Mouse (Mus musculus) embryonic facial prominence, embryonic 10.5 days (tissue): ENCODE results near the gene Cntn4. TPM values are rescaled to one million over a fixed set of nuclear protein-coding genes. Genes with fewer than 3 reads are reported as not detected.

Experiments used
- DNase-seq: peaks from one replicate; pipeline ENCODE4 v3.0.0-alpha.2; 2017; ENCODE audit warnings: low spot score
- H3K27ac ChIP-seq: fragments of 300-500 bp; sonication (generic); replicated peaks from 2 replicates; pipeline ENCODE4 v1.5.1; 2016; ENCODE audit warnings: mild to moderate bottlenecking
- H3K27me3 ChIP-seq: fragments of 300-500 bp; sonication (generic); replicated peaks from 2 replicates; pipeline ENCODE4 v1.6.1; 2016; ENCODE audit warnings: low read depth, mild to moderate bottlenecking; ENCODE audit not compliant: poor library complexity, severe bottlenecking
- H3K36me3 ChIP-seq: fragments of 300-500 bp; sonication (generic); replicated peaks from 2 replicates; pipeline ENCODE4 v1.6.1; 2016; ENCODE audit warnings: mild to moderate bottlenecking, moderate library complexity
- H3K4me1 ChIP-seq: fragments of 300-500 bp; sonication (generic); 2 replicates; pipeline ENCODE4 v1.6.1; 2016
- H3K4me3 ChIP-seq: fragments of 300-500 bp; sonication (generic); 2 replicates; pipeline ENCODE4 v1.5.1; 2016; ENCODE audit warnings: mild to moderate bottlenecking, moderate library complexity
- H3K9me3 ChIP-seq: fragments of 300-500 bp; sonication (generic); 2 replicates; pipeline ENCODE4 v1.6.1; 2016; ENCODE audit warnings: mild to moderate bottlenecking
- WGBS: fragments of 180-500 bp; shearing (Covaris S2); methylation state at CpG from one replicate; pipeline ENCODE4 v1.1.7; 2016; 5-methylcytosine and 5-hydroxymethylcytosine counted together
- polyA plus RNA-seq: library from polyadenylated mRNA; unstranded; fragments of >200 nt; fragmentation: Nextera tagmentation; extraction: Ambion mirVana; gene quantifications from 2 replicates; pipeline ENCODE4 v1.2.1, GENCODE M21; 2016

Cntn4 gene
- polyA plus RNA-seq, 1 experiment from 2014 or later = 0.72 TPM

- no peaks in the 10 kb centered on the region for H3K27me3 ChIP-seq
- no peaks in the 10 kb centered on the region for H3K4me1 ChIP-seq
- H3K36me3 ChIP-seq = no peaks in the 10 kb centered on the region
- no peaks in the 10 kb centered on the region for H3K9me3 ChIP-seq
- no peak overlapping the region for H3K4me3 ChIP-seq
- DNase-seq = no peak
- H3K27ac ChIP-seq = no peak overlapping the region
- 91% methylated on average over 2 of the region's 2 CpGs for WGBS
Measured at GRCm38 (mm10) chr6:106277139-106277538, 599.7 kb downstream of the Cntn4 start.

- H3K27ac ChIP-seq = no peak overlapping the region
- no peaks in the 10 kb centered on the region for H3K9me3 ChIP-seq
- no peak overlapping the region for H3K4me3 ChIP-seq
- no peak for DNase-seq
- no peaks in the 10 kb centered on the region for H3K36me3 ChIP-seq
- WGBS = 92% methylated on average over 6 of the region's 6 CpGs
- H3K27me3 ChIP-seq = no peaks in the 10 kb centered on the region
- H3K4me1 ChIP-seq = no peaks in the 10 kb centered on the region
Measured at GRCm38 (mm10) chr6:106281621-106282020, 604.2 kb downstream of the Cntn4 start.

GRCm38 (mm10) chr6:106283815-106284214 lies 606.4 kb downstream of the Cntn4 start:
- WGBS = 84% methylated on average over 1 of the region's 1 CpGs
- no peaks in the 10 kb centered on the region for H3K27me3 ChIP-seq
- DNase-seq = no peak
- no peaks in the 10 kb centered on the region for H3K9me3 ChIP-seq
- no peaks in the 10 kb centered on the region for H3K4me1 ChIP-seq
- H3K4me3 ChIP-seq = no peak overlapping the region
- no peaks in the 10 kb centered on the region for H3K36me3 ChIP-seq
- H3K27ac ChIP-seq = no peak overlapping the region

- Histone ChIP-seq H3K4me3 (no peak overlapping the region), H3K9me3 (no peaks in the 10 kb centered on the region), H3K36me3 (no peaks in the 10 kb centered on the region), H3K27me3 (no peaks in the 10 kb centered on the region), H3K4me1 (no peaks in the 10 kb centered on the region), H3K27ac (no peak overlapping the region)
- 77% methylated on average over 1 of the region's 1 CpGs for WGBS
- DNase-seq = no peak
Measured at GRCm38 (mm10) chr6:106299451-106299850, 622.0 kb downstream of the Cntn4 start.

- H3K9me3 ChIP-seq = no peaks in the 10 kb centered on the region
- no peak overlapping the region for H3K27ac ChIP-seq
- H3K36me3 ChIP-seq = no peaks in the 10 kb centered on the region
- DNase-seq = no peak
- no peaks in the 10 kb centered on the region for H3K4me1 ChIP-seq
- H3K27me3 ChIP-seq = no peaks in the 10 kb centered on the region
- no peak overlapping the region for H3K4me3 ChIP-seq
- 75% methylated on average over 3 of the region's 3 CpGs for WGBS
Measured at GRCm38 (mm10) chr6:106300179-106300578, 622.7 kb downstream of the Cntn4 start.

GRCm38 (mm10) chr6:106302435-106302834 lies 625.0 kb downstream of the Cntn4 start:
- WGBS = 82% methylated on average over 4 of the region's 4 CpGs
- H3K27ac ChIP-seq = no peak overlapping the region

GRCm38 (mm10) chr6:106328987-106329386 lies 651.5 kb downstream of the Cntn4 start:
- H3K4me1 ChIP-seq = no peaks in the 10 kb centered on the region
- H3K27me3 ChIP-seq = no peaks in the 10 kb centered on the region
- no peak for DNase-seq
- no peaks in the 10 kb centered on the region for H3K36me3 ChIP-seq
- H3K9me3 ChIP-seq = no peaks in the 10 kb centered on the region
- no peak overlapping the region for H3K27ac ChIP-seq
- 79% methylated on average over 1 of the region's 1 CpGs for WGBS
- H3K4me3 ChIP-seq = no peak overlapping the region

More at GRCm38 (mm10) chr6:106302435-106302834, 625.0 kb downstream of the Cntn4 start:
- H3K36me3 ChIP-seq = no peaks in the 10 kb centered on the region
- H3K4me3 ChIP-seq = no peak overlapping the region
- DNase-seq = no peak
- H3K4me1 ChIP-seq = no peaks in the 10 kb centered on the region
- H3K27me3 ChIP-seq = no peaks in the 10 kb centered on the region
- H3K9me3 ChIP-seq = no peaks in the 10 kb centered on the region

- Histone ChIP-seq H3K36me3 (no peaks in the 10 kb centered on the region), H3K9me3 (no peaks in the 10 kb centered on the region), H3K27ac (no peak overlapping the region), H3K4me1 (no peaks in the 10 kb centered on the region), H3K4me3 (no peak overlapping the region), H3K27me3 (no peaks in the 10 kb centered on the region)
- WGBS = 83% methylated on average over 1 of the region's 1 CpGs
- no peak for DNase-seq
Measured at GRCm38 (mm10) chr6:106329636-106330035, 652.2 kb downstream of the Cntn4 start.

- H3K9me3 ChIP-seq = no peaks in the 10 kb centered on the region
- no peaks in the 10 kb centered on the region for H3K4me1 ChIP-seq
- 89% methylated on average over 3 of the region's 3 CpGs for WGBS
- H3K27ac ChIP-seq = no peak overlapping the region
- no peaks in the 10 kb centered on the region for H3K27me3 ChIP-seq
- DNase-seq = no peak
- H3K36me3 ChIP-seq = no peaks in the 10 kb centered on the region
- no peak overlapping the region for H3K4me3 ChIP-seq
Measured at GRCm38 (mm10) chr6:106332466-106332865, 655.0 kb downstream of the Cntn4 start.

GRCm38 (mm10) chr6:106332933-106333332 lies 655.5 kb downstream of the Cntn4 start:
- Histone ChIP-seq H3K36me3 (no peaks in the 10 kb centered on the region), H3K9me3 (no peaks in the 10 kb centered on the region), H3K27ac (no peak overlapping the region), H3K4me3 (no peak overlapping the region), H3K27me3 (no peaks in the 10 kb centered on the region), H3K4me1 (no peaks in the 10 kb centered on the region)
- 84% methylated on average over 1 of the region's 1 CpGs for WGBS
- no peak for DNase-seq

- no peak for DNase-seq
- no peaks in the 10 kb centered on the region for H3K4me1 ChIP-seq
- H3K9me3 ChIP-seq = no peaks in the 10 kb centered on the region
- no peaks in the 10 kb centered on the region for H3K36me3 ChIP-seq
- H3K27ac ChIP-seq = no peak overlapping the region
- 65% methylated on average over 1 of the region's 1 CpGs for WGBS
- H3K4me3 ChIP-seq = no peak overlapping the region
- no peaks in the 10 kb centered on the region for H3K27me3 ChIP-seq
Measured at GRCm38 (mm10) chr6:106335066-106335465, 657.6 kb downstream of the Cntn4 start.

- Histone ChIP-seq H3K27me3 (no peaks in the 10 kb centered on the region), H3K4me1 (no peaks in the 10 kb centered on the region)
- DNase-seq = no peak
Measured at GRCm38 (mm10) chr6:106336805-106337204, 659.3 kb downstream of the Cntn4 start.

GRCm38 (mm10) chr6:106337829-106338228 lies 660.4 kb downstream of the Cntn4 start:
- no peak overlapping the region for H3K4me3 ChIP-seq
- H3K27me3 ChIP-seq = no peaks in the 10 kb centered on the region
- no peak for DNase-seq

More at GRCm38 (mm10) chr6:106336805-106337204, 659.3 kb downstream of the Cntn4 start:
- H3K9me3 ChIP-seq = no peaks in the 10 kb centered on the region
- H3K36me3 ChIP-seq = no peaks in the 10 kb centered on the region
- WGBS = 83% methylated on average over 3 of the region's 3 CpGs
- no peak overlapping the region for H3K27ac ChIP-seq
- H3K4me3 ChIP-seq = no peak overlapping the region

GRCm38 (mm10) chr6:106341114-106341513 lies 663.7 kb downstream of the Cntn4 start:
- H3K4me1 ChIP-seq = no peaks in the 10 kb centered on the region
- no peak overlapping the region for H3K27ac ChIP-seq
- no peaks in the 10 kb centered on the region for H3K27me3 ChIP-seq
- no peak for DNase-seq
- H3K36me3 ChIP-seq = no peaks in the 10 kb centered on the region
- H3K9me3 ChIP-seq = no peaks in the 10 kb centered on the region
- no peak overlapping the region for H3K4me3 ChIP-seq

More at GRCm38 (mm10) chr6:106337829-106338228, 660.4 kb downstream of the Cntn4 start:
- Histone ChIP-seq H3K36me3 (no peaks in the 10 kb centered on the region), H3K4me1 (no peaks in the 10 kb centered on the region), H3K27ac (no peak overlapping the region), H3K9me3 (no peaks in the 10 kb centered on the region)
